Mouse (Mus musculus) erythroblast, embryonic 14.5 days (primary cell): Measurements from ENCODE around the gene B3gat1. TPM values are rescaled to one million over a fixed set of nuclear protein-coding genes. Genes with fewer than 3 reads are reported as not detected.

Experiments
- H3K27me3 ChIP-seq: 2 replicates; pipeline ENCODE4 v1.6.1; 2012; ENCODE audit warnings: inconsistent platforms; ENCODE audit not compliant: control insufficient read depth
- H3K36me3 ChIP-seq: 2 replicates; pipeline ENCODE4 v1.6.1; 2012; ENCODE audit warnings: mild to moderate bottlenecking, inconsistent platforms; ENCODE audit not compliant: control insufficient read depth
- H3K4me1 ChIP-seq: 2 replicates; pipeline ENCODE4 v1.6.1; 2012; ENCODE audit warnings: inconsistent platforms; ENCODE audit not compliant: control insufficient read depth
- H3K4me3 ChIP-seq: replicated peaks from 2 replicates; pipeline ENCODE3; 2012; ENCODE audit warnings: moderate library complexity, mild to moderate bottlenecking, inconsistent platforms
- H3K9me3 ChIP-seq: 2 replicates; pipeline ENCODE4 v1.6.1; 2012; ENCODE audit warnings: low read length, inconsistent platforms, mixed read lengths; ENCODE audit not compliant: control insufficient read depth
- GATA1 ChIP-seq: IDR thresholded peaks from 2 replicates; pipeline ENCODE4 v1.6.1; 2012; ENCODE audit warnings: low read length, inconsistent platforms, mixed read lengths
- TAL1 ChIP-seq: IDR thresholded peaks from 3 replicates; pipeline ENCODE4 v1.6.1; 2012; ENCODE audit warnings: low read length, inconsistent platforms, mixed read lengths
- polyA plus RNA-seq: library from polyadenylated mRNA; stranded (reverse); fragments of >175 nt; gene quantifications from 2 replicates; pipeline ENCODE4 v1.2.3, GENCODE M21; 2012

B3gat1 gene
- polyA plus RNA-seq, 1 experiment, result not detected

- Histone ChIP-seq H3K36me3 (no peaks in the 10 kb centered on the region), H3K4me3 (no peak overlapping the region), H3K4me1 (no peaks in the 10 kb centered on the region), H3K9me3 (no peaks in the 10 kb centered on the region), H3K27me3 (no peaks in the 10 kb centered on the region)
- TF ChIP-seq TAL1 (no peak), GATA1 (no peak)
Observed at GRCm38 (mm10) chr9:26800357-26800756, 66.8 kb downstream of the B3gat1 start.

- Histone ChIP-seq H3K36me3 (no peaks in the 10 kb centered on the region), H3K9me3 (no peaks in the 10 kb centered on the region; the same call in 1 of the 2 replicates), H3K4me3 (no peak overlapping the region), H3K4me1 (peaks cover 5% of the 10 kb centered on the region), H3K27me3 (no peaks in the 10 kb centered on the region)
- no peak for TF ChIP-seq TAL1
- TF ChIP-seq GATA1, result no peak
Observed at GRCm38 (mm10) chr9:26804321-26804720, 70.8 kb downstream of the B3gat1 start.

GRCm38 (mm10) chr9:26805935-26806666 is 72.6 kb downstream of the B3gat1 start, which contains the start of gene Glb1l2:
Gene Glb1l2 (minus strand): TSS chr9:26806468.
- Histone ChIP-seq H3K4me1 (peaks cover 5% of the 10 kb centered on the region), H3K4me3 (no peak within 1 kb of the TSS), H3K36me3 (no peaks in the 10 kb centered on the region), H3K27me3 (no peaks in the 10 kb centered on the region), H3K9me3 (no peaks in the 10 kb centered on the region; the same call in 1 of the 2 replicates)
- no peak for TF ChIP-seq GATA1
- TF ChIP-seq TAL1, result no peak

- Histone ChIP-seq H3K4me1 (peaks cover 5% of the 10 kb centered on the region), H3K36me3 (no peaks in the 10 kb centered on the region), H3K9me3 (no peaks in the 10 kb centered on the region; the same call in 1 of the 2 replicates), H3K27me3 (no peaks in the 10 kb centered on the region), H3K4me3 (no peak overlapping the region)
- TF ChIP-seq GATA1 (no peak), TAL1 (no peak)
Observed at GRCm38 (mm10) chr9:26808735-26809134, 75.2 kb downstream of the B3gat1 start.

Other genes starting within 250 kb of the B3gat1 start
- not detected in 2 replicates for gene Glb1l2, start 72.7 kb downstream of the B3gat1 start, polyA plus RNA-seq
- not detected in 2 replicates for gene Glb1l3, start 127.2 kb downstream of the B3gat1 start, polyA plus RNA-seq
- gene Gm1110, start 189.4 kb downstream of the B3gat1 start, polyA plus RNA-seq, result not detected in 2 replicates